8 mouse cellular contexts compared by ENCODE assay signal in genomic region chr10:68354335-68355231, GRCm38 (mm10).
DNase-seq lines count a peak whose midpoint lies in the region; ATAC-seq and TF ChIP-seq lines count a peak whose summit lies in the region.

No protein-coding gene starts in this region.

- 0 out of 2 replicates have a peak overlapping the region, but pooled peaks have one; percentile 51 for H3K27ac ChIP-seq in forebrain, embryonic 10.5 days
- no peak overlapping the region for H3K27ac ChIP-seq in forebrain, embryonic 14.5 days (ENCODE audit: low read depth, low read length)
- no peak overlapping the region for H3K27ac ChIP-seq in CH12.LX (ENCODE audit: insufficient read depth, low read depth)
- H3K27ac ChIP-seq in heart, embryonic 10.5 days, result peak overlapping the region; percentile 74
- peak overlapping the region; percentile 80 for H3K27ac ChIP-seq in limb, embryonic 10.5 days
- H3K27ac ChIP-seq in stomach, embryonic 16.5 days (ENCODE audit: low read length), result peak overlapping the region; percentile 85

- peaks cover 47% of the 10 kb centered on the region for H3K4me1 ChIP-seq in forebrain, embryonic 10.5 days
- peaks cover 7% of the 10 kb centered on the region for H3K4me1 ChIP-seq in forebrain, embryonic 14.5 days (ENCODE audit: control insufficient read depth, insufficient read depth, low read length)
- peaks cover 0 to 26% of the 10 kb centered on the region in 2 experiments; a peak in 2 of 4 replicates for H3K4me1 ChIP-seq in CH12.LX (ENCODE audit: control insufficient read depth in 1 of 2, insufficient read depth in 2 of 2)
- 0 out of 2 replicates have a peak, but pooled peaks cover 7% of the 10 kb centered on the region for H3K4me1 ChIP-seq in heart, embryonic 10.5 days
- peaks cover 54% of the 10 kb centered on the region for H3K4me1 ChIP-seq in limb, embryonic 10.5 days
- peaks cover 16% of the 10 kb centered on the region for H3K4me1 ChIP-seq in stomach, embryonic 16.5 days (ENCODE audit: control insufficient read depth, insufficient read depth, low read length)

- no peak for ATAC-seq in forebrain, embryonic 14.5 days
- ATAC-seq in stomach, embryonic 16.5 days (ENCODE audit: insufficient read depth, low FRiP score), result peak; percentile 83

- in situ Hi-C loops in CH12.LX (cut with MboI; ENCODE audit: low pct_ligation_motif_present, low pct_unique_long_range_greater_than_20kb, low sequenced_read_pairs), result no loop called here

- DNase-seq in forebrain, embryonic 10.5 days (ENCODE audit: extremely low spot score, low spot score), result no peak
- DNase-seq in forebrain, embryonic 14.5 days (ENCODE audit: low spot score), result no peak
- no peak for DNase-seq in CH12.LX (ENCODE audit: extremely low read depth)
- DNase-seq in heart, embryonic 10.5 days (ENCODE audit: low spot score), result no peak
- peak; percentile 43 for DNase-seq in limb, embryonic 10.5 days (ENCODE audit: low spot score)
- no peak for DNase-seq in left cerebral cortex, adult 18-20 months (ENCODE audit: low spot score in 2 of 2)
- no peak for DNase-seq in ovary, postnatal 36 days (ENCODE audit: low spot score)

- no peak overlapping the region for H3K4me2 ChIP-seq in forebrain, embryonic 14.5 days (ENCODE audit: low read length)
- no peak overlapping the region for H3K4me2 ChIP-seq in CH12.LX (ENCODE audit: insufficient read depth, low read depth, poor library complexity, severe bottlenecking)
- peak overlapping the region; percentile 46 for H3K4me2 ChIP-seq in stomach, embryonic 16.5 days (ENCODE audit: low read depth, low read length)

- H3K27me3 ChIP-seq in forebrain, embryonic 10.5 days (ENCODE audit: poor library complexity, severe bottlenecking), result no peaks in the 10 kb centered on the region
- H3K27me3 ChIP-seq in forebrain, embryonic 14.5 days (replicated peaks; ENCODE audit: control insufficient read depth, insufficient read depth, low read length), result no peaks in the 10 kb centered on the region
- H3K27me3 ChIP-seq in CH12.LX (replicated peaks), result no peaks in the 10 kb centered on the region
- H3K27me3 ChIP-seq in heart, embryonic 10.5 days (ENCODE audit: insufficient read depth, poor library complexity, severe bottlenecking), result no peaks in the 10 kb centered on the region
- H3K27me3 ChIP-seq in limb, embryonic 10.5 days (ENCODE audit: low read depth, poor library complexity, severe bottlenecking), result no peaks in the 10 kb centered on the region
- no peaks in the 10 kb centered on the region for H3K27me3 ChIP-seq in stomach, embryonic 16.5 days (ENCODE audit: control insufficient read depth, insufficient read depth, low read length)

- dilution Hi-C loops in CH12.LX (cut with MboI; ENCODE audit: extremely low pct_ligation_motif_present, extremely low pct_unique_long_range_greater_than_20kb, low sequenced_read_pairs), result no loop called here

- H3K9me3 ChIP-seq in forebrain, embryonic 10.5 days, result no peaks in the 10 kb centered on the region
- H3K9me3 ChIP-seq in forebrain, embryonic 14.5 days (replicated peaks; ENCODE audit: control insufficient read depth, low read length), result no peaks in the 10 kb centered on the region
- H3K9me3 ChIP-seq in CH12.LX (replicated peaks; ENCODE audit: low read length), result no peaks in the 10 kb centered on the region
- H3K9me3 ChIP-seq in heart, embryonic 10.5 days, result no peaks in the 10 kb centered on the region; the same call in 1 of the 2 replicates
- no peaks in the 10 kb centered on the region for H3K9me3 ChIP-seq in limb, embryonic 10.5 days (replicated peaks)
- no peaks in the 10 kb centered on the region for H3K9me3 ChIP-seq in stomach, embryonic 16.5 days (replicated peaks; ENCODE audit: control insufficient read depth, low read length)

- no peaks in the 10 kb centered on the region for H3K36me3 ChIP-seq in forebrain, embryonic 10.5 days (replicated peaks)
- no peaks in the 10 kb centered on the region for H3K36me3 ChIP-seq in forebrain, embryonic 14.5 days (ENCODE audit: control insufficient read depth, insufficient read depth, low read length)
- H3K36me3 ChIP-seq in CH12.LX (replicated peaks in 1 of 2; ENCODE audit: control insufficient read depth in 1 of 2, insufficient read depth in 1 of 2, low read length in 1 of 2), result no peaks in the 10 kb centered on the region
- no peaks in the 10 kb centered on the region for H3K36me3 ChIP-seq in heart, embryonic 10.5 days
- H3K36me3 ChIP-seq in limb, embryonic 10.5 days, result no peaks in the 10 kb centered on the region
- H3K36me3 ChIP-seq in stomach, embryonic 16.5 days (ENCODE audit: control insufficient read depth, insufficient read depth, low read length), result no peaks in the 10 kb centered on the region

- no peak for TF ChIP-seq EP300 in CH12.LX (IDR thresholded peaks at IDR 0.05; ENCODE audit: low read length)

- no peak for TF ChIP-seq POLR2A in CH12.LX (IDR thresholded peaks at IDR 0.05; ENCODE audit: low read depth, low read length)

- no peaks in the 10 kb centered on the region for H3K79me2 ChIP-seq in CH12.LX (replicated peaks; ENCODE audit: control insufficient read depth, extremely low read depth, insufficient read depth, poor library complexity, severe bottlenecking)

- no peak overlapping the region for H3K4me3 ChIP-seq in forebrain, embryonic 10.5 days
- H3K4me3 ChIP-seq in forebrain, embryonic 14.5 days (ENCODE audit: low read depth, low read length), result no peak overlapping the region
- H3K4me3 ChIP-seq in CH12.LX (replicated peaks in 1 of 3; ENCODE audit: low read depth in 2 of 3, low read length in 2 of 3, poor library complexity in 1 of 3), result no peak overlapping the region
- no peak overlapping the region for H3K4me3 ChIP-seq in heart, embryonic 10.5 days
- no peak overlapping the region for H3K4me3 ChIP-seq in limb, embryonic 10.5 days
- H3K4me3 ChIP-seq in stomach, embryonic 16.5 days (replicated peaks; ENCODE audit: low read length), result no peak overlapping the region

- 42% methylated on average over 7 of the region's 8 CpGs for WGBS in forebrain, embryonic 10.5 days
- 34% methylated on average over 7 of the region's 8 CpGs for WGBS in forebrain, embryonic 14.5 days
- 52% methylated on average over 7 of the region's 8 CpGs for WGBS in heart, embryonic 10.5 days
- 48% methylated on average over 7 of the region's 8 CpGs for WGBS in limb, embryonic 10.5 days
- WGBS in stomach, embryonic 16.5 days, result 9% methylated on average over 7 of the region's 8 CpGs

- no peak for TF ChIP-seq CTCF in CH12.LX (conservative IDR thresholded peaks at IDR 0.05 in 1 of 2, IDR thresholded peaks at IDR 0.05 in 1 of 2; ENCODE audit: low read depth in 2 of 2, low read length in 2 of 2)

- no peak for TF ChIP-seq RAD21 in CH12.LX (IDR thresholded peaks at IDR 0.05; ENCODE audit: low read depth, low read length)

- H3K9ac ChIP-seq in forebrain, embryonic 14.5 days (ENCODE audit: low read length), result no peak overlapping the region
- peak overlapping the region; percentile 71; the same call in 1 of the 2 replicates for H3K9ac ChIP-seq in CH12.LX (ENCODE audit: insufficient read depth, low read depth)
- no peak overlapping the region for H3K9ac ChIP-seq in stomach, embryonic 16.5 days (ENCODE audit: low read length)

TF ChIP-seq in CH12.LX, 34 proteins besides CTCF, POLR2A, EP300 and RAD21:
- TF ChIP-seq POLR2AphosphoS2 (IDR thresholded peaks at IDR 0.05; ENCODE audit: low read depth, low read length) (no peak), MAZ (IDR thresholded peaks at IDR 0.05; ENCODE audit: low read depth, low read length) (no peak), RCOR1 (conservative IDR thresholded peaks at IDR 0.05; ENCODE audit: low read depth, low read length) (no peak), ZMIZ1 (IDR thresholded peaks at IDR 0.05; ENCODE audit: low read depth, low read length) (no peak), ETS1 (conservative IDR thresholded peaks at IDR 0.05; ENCODE audit: low read depth, low read length) (no peak), TCF12 (IDR thresholded peaks at IDR 0.05; ENCODE audit: low read depth, low read length) (no peak), CHD1 (IDR thresholded peaks at IDR 0.05; ENCODE audit: low read depth, low read length) (no peak; the same call in 1 of the 2 replicates)
TF ChIP-seq in CH12.LX: peak in this region for 0.

Comparison
In these comparisons a context has a peak if more than half of its experiments do, and no peak if none do; other contexts are left out.
1. H3K27ac ChIP-seq: peak in forebrain, embryonic 10.5 days (single experiment), heart, embryonic 10.5 days (single experiment), limb, embryonic 10.5 days (single experiment) and stomach, embryonic 16.5 days (single experiment); none in forebrain, embryonic 14.5 days (single experiment) and CH12.LX (single experiment).